Comparison of ENCODE assay signal across 8 mouse cellular contexts in the genomic region with DNA sequence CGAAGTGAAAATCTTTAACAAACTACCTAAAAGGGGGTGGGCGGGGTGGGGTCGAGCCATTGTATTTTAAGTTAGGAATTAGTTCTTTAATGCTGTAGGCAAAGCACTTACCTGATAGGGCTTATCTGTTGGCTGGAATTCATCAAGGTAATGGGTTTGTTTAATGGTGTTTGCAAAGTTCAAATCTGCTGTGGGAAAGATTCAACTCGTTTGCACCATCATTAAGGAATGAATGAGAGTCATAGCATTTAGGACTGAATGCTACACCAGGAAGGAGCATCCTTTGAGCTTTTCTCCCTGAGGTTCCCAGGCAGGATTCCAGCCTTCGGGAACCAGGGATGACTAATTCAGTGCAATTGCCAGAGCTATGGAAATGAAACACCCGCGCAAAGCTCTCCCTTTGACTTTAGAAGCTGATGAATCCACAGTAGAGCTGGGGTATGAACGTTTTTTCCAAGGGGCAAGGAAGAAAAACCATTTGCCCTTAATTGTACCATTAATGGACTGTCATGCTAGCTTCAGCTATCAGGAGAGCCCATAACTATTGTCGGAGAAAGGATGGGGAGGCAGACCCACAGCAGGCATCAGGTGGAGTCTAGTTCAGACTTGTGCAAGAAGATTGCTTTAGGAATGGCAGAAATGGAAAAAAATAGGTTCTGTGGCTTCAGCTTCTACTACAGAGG. TPM values are rescaled to one million over a fixed set of nuclear protein-coding genes. Genes with fewer than 3 reads are reported as not detected.
A peak's percentile ranks its signal among the peaks of the same experiment; 100 is the strongest.
DNase-seq lines count a peak whose midpoint lies in the region; ATAC-seq and TF ChIP-seq lines count a peak whose summit lies in the region.

No protein-coding gene starts in this region.

- TF ChIP-seq CTCF in brain, embryonic 14.5 days (IDR thresholded peaks at IDR 0.05; ENCODE audit: borderline replicate concordance, extremely low read depth, insufficient read depth, insufficient read length): no peak

- no peak for ATAC-seq in limb, embryonic 14.5 days (ENCODE audit: low FRiP score, low read depth)
- ATAC-seq in stomach, embryonic 16.5 days (ENCODE audit: insufficient read depth, low FRiP score): peak; percentile 23; the same call in 1 of the 2 replicates

- no peak overlapping the region for H3K9ac ChIP-seq in limb, embryonic 14.5 days (ENCODE audit: low read depth, low read length, severe bottlenecking)
- H3K9ac ChIP-seq in stomach, embryonic 16.5 days (ENCODE audit: low read length): peak overlapping the region; percentile 43

- peak overlapping the region; percentile 58 for H3K4me2 ChIP-seq in limb, embryonic 14.5 days (replicated peaks; ENCODE audit: low read depth, low read length, severe bottlenecking)
- peak overlapping the region; percentile 56 for H3K4me2 ChIP-seq in stomach, embryonic 16.5 days (ENCODE audit: low read depth, low read length)

- H3K4me3 ChIP-seq in heart, embryonic 10.5 days: peak overlapping the region; percentile 57
- H3K4me3 ChIP-seq in limb, embryonic 14.5 days (replicated peaks; ENCODE audit: low read length): peak overlapping the region; percentile 33
- peak overlapping the region; percentile 35 for H3K4me3 ChIP-seq in stomach, embryonic 16.5 days (replicated peaks; ENCODE audit: low read length)

- TF ChIP-seq POLR2A in brain, embryonic 14.5 days (IDR thresholded peaks at IDR 0.05; ENCODE audit: borderline replicate concordance, extremely low read depth, insufficient read depth, insufficient read length, poor library complexity, severe bottlenecking): no peak
- TF ChIP-seq POLR2A in limb, embryonic 14.5 days (IDR thresholded peaks at IDR 0.05; ENCODE audit: borderline replicate concordance, extremely low read depth, insufficient read depth, insufficient read length): no peak

- no peaks in the 10 kb centered on the region for H3K36me3 ChIP-seq in heart, embryonic 10.5 days
- no peaks in the 10 kb centered on the region for H3K36me3 ChIP-seq in limb, embryonic 14.5 days (ENCODE audit: control insufficient read depth, insufficient read depth, low read length)
- no peaks in the 10 kb centered on the region for H3K36me3 ChIP-seq in stomach, embryonic 16.5 days (ENCODE audit: control insufficient read depth, insufficient read depth, low read length)

- H3K9me3 ChIP-seq in heart, embryonic 10.5 days: no peaks in the 10 kb centered on the region
- H3K9me3 ChIP-seq in limb, embryonic 14.5 days (ENCODE audit: control insufficient read depth, low read length): no peaks in the 10 kb centered on the region
- no peaks in the 10 kb centered on the region for H3K9me3 ChIP-seq in stomach, embryonic 16.5 days (replicated peaks; ENCODE audit: control insufficient read depth, low read length)

- H3K4me1 ChIP-seq in heart, embryonic 10.5 days: peaks cover 8% of the 10 kb centered on the region
- peaks cover 8% of the 10 kb centered on the region; the same call in 1 of the 2 replicates for H3K4me1 ChIP-seq in limb, embryonic 14.5 days (ENCODE audit: control insufficient read depth, insufficient read depth, low read length)
- peaks cover 12% of the 10 kb centered on the region for H3K4me1 ChIP-seq in stomach, embryonic 16.5 days (ENCODE audit: control insufficient read depth, insufficient read depth, low read length)

- peaks cover 39% of the 10 kb centered on the region for H3K27me3 ChIP-seq in heart, embryonic 10.5 days (ENCODE audit: insufficient read depth, poor library complexity, severe bottlenecking)
- H3K27me3 ChIP-seq in limb, embryonic 14.5 days (ENCODE audit: control insufficient read depth, insufficient read depth, low read length): no peaks in the 10 kb centered on the region
- H3K27me3 ChIP-seq in stomach, embryonic 16.5 days (ENCODE audit: control insufficient read depth, insufficient read depth, low read length): no peaks in the 10 kb centered on the region

- no peak overlapping the region for H3K27ac ChIP-seq in heart, embryonic 10.5 days
- no peak overlapping the region for H3K27ac ChIP-seq in limb, embryonic 14.5 days (replicated peaks; ENCODE audit: low read depth, low read length)
- H3K27ac ChIP-seq in stomach, embryonic 16.5 days (ENCODE audit: low read length): peak overlapping the region; percentile 9; the same call in 1 of the 2 replicates

- intact Hi-C loops in heart, postnatal 10 days (cut with DNase I): no loop called here

- DNase-seq in heart, embryonic 10.5 days (ENCODE audit: low spot score): no peak
- no peak for DNase-seq in heart, adult 11 months
- DNase-seq in brain, embryonic 14.5 days (ENCODE audit: low read depth): peak; percentile 15
- DNase-seq in heart, postnatal 10 days: peak; percentile 31 to 39
- no peak for DNase-seq in limb, embryonic 14.5 days (ENCODE audit: low spot score)
- no peak for DNase-seq in yolk sac, embryonic 10.5 days (ENCODE audit: low spot score)
- no peak for DNase-seq in T-cell, adult 2 months (ENCODE audit: low spot score)

- 15% methylated on average over 9 of the region's 9 CpGs for whole genome bisulfite sequencing in heart, embryonic 10.5 days
- 9% methylated on average over 9 of the region's 9 CpGs for WGBS in limb, embryonic 14.5 days
- WGBS in stomach, embryonic 16.5 days: 17% methylated on average over 9 of the region's 9 CpGs

RNA-seq across cellular contexts. Expression of a gene that starts 57.3 kb away (rescaled TPM):
- 5.1 and 28.3 TPM in 2 replicates for polyA plus RNA-seq in heart, embryonic 10.5 days (2016; fragmentation: Nextera tagmentation; extraction: Ambion mirVana)
- polyA plus RNA-seq in brain, embryonic 14.5 days (2012; rRNA removed): 3.4 and 3.7 TPM in 2 replicates
- total RNA-seq in heart, postnatal 10 days (2021): 1 to 10 TPM; 5.7 to 5.9 TPM
- 24.4 and 28.2 TPM in 2 replicates for polyA plus RNA-seq in limb, embryonic 14.5 days (2012; rRNA removed)
- polyA plus RNA-seq in limb, embryonic 14.5 days (2014; fragmentation: Nextera tagmentation; extraction: Ambion mirVana): 41.6 and 44.5 TPM in 2 replicates
- 74.0 and 88.1 TPM in 2 replicates for polyA plus RNA-seq in stomach, embryonic 16.5 days (2015; fragmentation: Nextera tagmentation; extraction: Ambion mirVana)

Comparison
In these comparisons a context has a peak if more than half of its experiments do, and no peak if none do; other contexts are left out.
1. DNase-seq: peak in brain, embryonic 14.5 days (single experiment) and heart, postnatal 10 days (2 of 2); none in heart, embryonic 10.5 days (single experiment), heart, adult 11 months (single experiment), limb, embryonic 14.5 days (single experiment), yolk sac, embryonic 10.5 days (single experiment) and T-cell, adult 2 months (single experiment).
2. Peak in every context shown above with its lines, with median percentiles within 50 percentile points of each other: H3K4me3 ChIP-seq.